Mouse (Mus musculus) gastrocnemius, postnatal 36 days (tissue): ENCODE results near the gene Ddx58. TPM values are rescaled to one million over a fixed set of nuclear protein-coding genes. Genes with fewer than 3 reads are reported as not detected.

ENCODE experiments used
- DNase-seq, 2 experiments: peaks; one replicate each; pipeline ENCODE4 v3.0.0; 2022
- intact Hi-C: fragments of 180-260 bp; cut with DNase I; formaldehyde crosslinking; loops from one replicate; pipeline ENCODE4 v1.15.1; 2025
- long read RNA-seq, 2 experiments: library from polyadenylated mRNA; stranded (forward); transcript quantifications; one replicate each; pipeline ENCODE4 v2.0.0; 2021
- total RNA-seq, 2 experiments: library from RNA; stranded (reverse); gene quantifications; 2 replicates each; pipeline ENCODE4 v1.2.3; 2021

Ddx58 gene
- 1 to 10 TPM; 2.1 to 3.0 TPM for total RNA-seq
- long read RNA-seq, experiment 1 = 0 reads
- long read RNA-seq, experiment 2, partial matches to known transcripts = 1 of 4 reads
- long read RNA-seq, experiment 2, other reads (novel, unspliced or antisense) = 0 of 4 reads

- intact Hi-C loops = loop anchor here (2.0 kb wide), 1 partner anchor 39 kb away; the partner anchor contains the start of gene Ndufb6
- DNase-seq = peak in 1 of 2 experiments; percentile 36
Measured at GRCm38 (mm10) chr4:40239409-40240271, at the start of gene Ddx58. TSS of gene Ddx58 (minus strand) at chr4:40239828.

GRCm38 (mm10) chr4:40289046-40289445, 49.4 kb upstream of the Ddx58 start:
- no peak for DNase-seq
- intact Hi-C loops = loop anchor here (5.0 kb wide), 2 partner anchors 107 to 157 kb away; no protein-coding TSS in a partner anchor

- DNase-seq = no peak
- intact Hi-C loops = loop anchor here (5.0 kb wide), 2 partner anchors 105 to 155 kb away; no protein-coding TSS in a partner anchor
Measured at GRCm38 (mm10) chr4:40287415-40287814, 47.8 kb upstream of the Ddx58 start.

- intact Hi-C loops = loop anchor here (5.0 kb wide), 2 partner anchors 103 to 153 kb away; no protein-coding TSS in a partner anchor
- DNase-seq = peak in 1 of 2 experiments; percentile 43
Measured at GRCm38 (mm10) chr4:40285582-40285981, 46.0 kb upstream of the Ddx58 start.

- intact Hi-C loops = loop anchor here (2.0 to 5.0 kb wide), 2 partner anchors 39 to 137 kb away; partner anchors contain the start of gene Aco1
- DNase-seq = peak; percentile 90 to 92
Measured at GRCm38 (mm10) chr4:40279276-40279900, 39.8 kb upstream of the Ddx58 start, which contains the start of gene Ndufb6. TSS of gene Ndufb6 (minus strand) at chr4:40279421.

- DNase-seq = no peak
- intact Hi-C loops = loop anchor here (2.0 to 5.0 kb wide), 2 partner anchors 38 to 137 kb away; partner anchors contain the start of gene Aco1
Measured at GRCm38 (mm10) chr4:40278880-40279275, 39.2 kb upstream of the Ddx58 start.

- peak; percentile 93 to 95 for DNase-seq
- intact Hi-C loops = loop anchor here (5.0 kb wide), 1 partner anchor 87 kb away; no protein-coding TSS in a partner anchor
Measured at GRCm38 (mm10) chr4:40269430-40270032, 29.9 kb upstream of the Ddx58 start, which contains the start of the genes Smim27 and Topors. TSS of gene Smim27 (plus strand) at chr4:40269579. TSS of gene Topors (minus strand) at chr4:40269850.

- intact Hi-C loops = loop anchor here (5.0 kb wide), 1 partner anchor 87 kb away; no protein-coding TSS in a partner anchor
- no peak for DNase-seq
Measured at GRCm38 (mm10) chr4:40268835-40269234, 29.2 kb upstream of the Ddx58 start.

- intact Hi-C loops = loop anchor here (5.0 kb wide), 1 partner anchor 86 kb away; no protein-coding TSS in a partner anchor
- DNase-seq = peak; percentile 83 to 86
Measured at GRCm38 (mm10) chr4:40268204-40268813, 28.7 kb upstream of the Ddx58 start.

- intact Hi-C loops = loop anchor here (5.0 kb wide), 1 partner anchor 85 kb away; no protein-coding TSS in a partner anchor
- DNase-seq = no peak
Measured at GRCm38 (mm10) chr4:40267681-40268080, 28.1 kb upstream of the Ddx58 start.

GRCm38 (mm10) chr4:40264321-40264720, 24.7 kb upstream of the Ddx58 start:
- intact Hi-C loops = no loop called here
- no peak for DNase-seq

- no peak for DNase-seq
- intact Hi-C loops = no loop called here
Measured at GRCm38 (mm10) chr4:40254385-40255103, 14.9 kb upstream of the Ddx58 start.

GRCm38 (mm10) chr4:40253766-40254165, 14.1 kb upstream of the Ddx58 start:
- no peak for DNase-seq
- intact Hi-C loops = no loop called here

GRCm38 (mm10) chr4:40250984-40251383, 11.4 kb upstream of the Ddx58 start:
- no peak for DNase-seq
- intact Hi-C loops = no loop called here

GRCm38 (mm10) chr4:40244035-40244434, 4.4 kb upstream of the Ddx58 start:
- intact Hi-C loops = no loop called here

GRCm38 (mm10) chr4:40243006-40243405, 3.4 kb upstream of the Ddx58 start:
- intact Hi-C loops = no loop called here
- DNase-seq = no peak

More at GRCm38 (mm10) chr4:40244035-40244434, 4.4 kb upstream of the Ddx58 start:
- no peak for DNase-seq

GRCm38 (mm10) chr4:40241928-40242327, 2.3 kb upstream of the Ddx58 start:
- intact Hi-C loops = loop anchor here (2.0 kb wide), 1 partner anchor 37 kb away; the partner anchor contains the start of gene Ndufb6
- DNase-seq = no peak

GRCm38 (mm10) chr4:40240272-40240744, 680 bp upstream of the Ddx58 start:
- DNase-seq = no peak
- intact Hi-C loops = loop anchor here (2.0 kb wide), 1 partner anchor 38 kb away; the partner anchor contains the start of gene Ndufb6
